Mouse (Mus musculus): ENCODE measurements at regions not wholly inside any gene's neighbourhood (a gene's known extent, or its start where the extent isn't known, plus 50 kb on each side); places are given as distances from the start of the nearest gene placed in this dataset.

- CTCF ChIA-PET = no interaction called here
Observed at GRCm38 (mm10) chr2:103143985-103144384, 70.5 kb downstream of the Apip start.

DNA sequence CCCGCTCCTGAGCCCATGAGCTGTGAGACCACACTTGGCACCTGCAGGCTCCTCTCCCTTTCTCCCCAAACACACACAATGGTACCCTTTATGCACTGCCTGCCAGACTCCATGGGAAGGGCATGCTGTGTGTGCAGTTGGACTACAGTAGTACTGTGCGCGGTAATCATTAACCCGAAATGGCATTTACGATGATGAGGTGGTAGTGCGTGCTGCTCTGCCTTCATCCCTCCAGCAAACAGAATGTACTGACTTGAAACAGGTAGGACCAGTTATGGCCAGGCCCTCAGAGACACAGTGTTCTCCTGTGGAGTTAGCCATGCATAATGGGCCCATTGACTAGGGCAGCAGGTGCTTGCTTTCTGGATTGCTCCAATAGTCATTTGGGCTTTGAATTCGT is 70.9 kb downstream of the Apip start:
- CTCF ChIA-PET = no interaction called here

- CTCF ChIA-PET = no interaction called here
Observed at GRCm38 (mm10) chr2:103145058-103145457, 71.6 kb downstream of the Apip start.

GRCm38 (mm10) chr2:103146132-103146531 is 72.7 kb downstream of the Apip start:
- CTCF ChIA-PET = interaction anchor here (0.7 kb wide), 1 partner anchor 1527 kb away, joined by 5 read pairs; no protein-coding TSS in a partner anchor

DNA sequence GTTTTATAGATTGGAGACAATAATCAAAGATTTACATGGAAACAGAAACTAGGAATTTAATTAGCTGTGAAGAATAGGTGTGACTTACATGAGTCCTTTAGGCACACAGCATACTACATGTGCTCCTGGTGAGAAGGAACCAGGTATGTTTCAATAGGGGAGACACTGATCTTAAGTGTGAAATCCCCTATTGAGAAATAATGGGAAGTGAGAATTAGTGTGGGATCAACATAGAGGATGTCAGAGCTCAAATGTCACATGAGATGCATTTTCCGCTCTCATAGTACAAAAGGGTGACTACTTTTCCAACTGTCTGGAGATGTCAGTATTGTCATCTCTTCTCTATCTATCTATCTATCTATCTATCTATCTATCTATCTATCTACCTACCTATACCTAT is 79.8 kb downstream of the Apip start:
- CTCF ChIA-PET = no interaction called here

- CTCF ChIA-PET = interaction anchor here (0.7 kb wide), 1 partner anchor 1089 kb away, joined by 4 read pairs; no protein-coding TSS in a partner anchor
Observed at GRCm38 (mm10) chr2:103167741-103168140, 94.3 kb downstream of the Apip start.

DNA sequence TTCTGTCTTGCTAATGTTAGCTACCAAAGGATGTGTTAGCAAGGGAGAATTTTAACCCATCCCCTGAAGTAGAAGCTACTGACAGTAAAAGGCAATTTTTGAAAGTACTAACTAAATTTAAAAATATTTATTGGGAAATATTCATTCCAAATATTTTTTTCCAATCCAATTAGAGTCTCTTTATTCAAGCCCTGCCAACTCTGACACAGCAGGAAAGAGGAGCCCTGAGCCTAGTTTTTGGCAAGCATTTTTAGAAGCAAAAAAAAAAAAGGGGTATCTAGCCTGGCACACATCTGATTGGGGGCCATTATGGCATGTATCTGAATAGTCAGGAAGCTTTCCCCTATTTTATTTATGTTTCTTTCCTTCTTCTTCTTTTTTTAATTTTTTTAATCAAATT is 94.8 kb downstream of the Apip start:
- CTCF ChIA-PET = no interaction called here

DNA sequence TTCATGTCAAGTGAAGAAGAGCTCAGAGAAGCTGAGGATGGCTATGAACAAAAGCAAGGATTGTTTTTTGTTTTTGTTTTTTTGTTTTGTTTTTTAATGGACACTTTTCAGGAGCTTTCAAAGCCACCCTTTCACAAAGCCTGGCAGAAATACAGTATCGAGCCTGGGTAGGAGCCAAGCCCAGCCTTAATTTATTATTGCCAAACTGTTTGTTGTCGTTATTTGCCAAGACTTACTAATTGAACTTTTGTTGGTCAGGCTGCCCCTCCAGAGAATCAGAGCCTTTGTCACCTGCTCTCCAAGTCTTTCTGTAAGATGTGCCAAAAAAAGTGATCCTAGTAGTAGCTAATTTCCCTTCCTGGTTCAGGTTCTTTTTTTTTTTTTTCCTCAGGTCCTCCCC is 103.9 kb downstream of the Apip start:
- CTCF ChIA-PET = no interaction called here

DNA sequence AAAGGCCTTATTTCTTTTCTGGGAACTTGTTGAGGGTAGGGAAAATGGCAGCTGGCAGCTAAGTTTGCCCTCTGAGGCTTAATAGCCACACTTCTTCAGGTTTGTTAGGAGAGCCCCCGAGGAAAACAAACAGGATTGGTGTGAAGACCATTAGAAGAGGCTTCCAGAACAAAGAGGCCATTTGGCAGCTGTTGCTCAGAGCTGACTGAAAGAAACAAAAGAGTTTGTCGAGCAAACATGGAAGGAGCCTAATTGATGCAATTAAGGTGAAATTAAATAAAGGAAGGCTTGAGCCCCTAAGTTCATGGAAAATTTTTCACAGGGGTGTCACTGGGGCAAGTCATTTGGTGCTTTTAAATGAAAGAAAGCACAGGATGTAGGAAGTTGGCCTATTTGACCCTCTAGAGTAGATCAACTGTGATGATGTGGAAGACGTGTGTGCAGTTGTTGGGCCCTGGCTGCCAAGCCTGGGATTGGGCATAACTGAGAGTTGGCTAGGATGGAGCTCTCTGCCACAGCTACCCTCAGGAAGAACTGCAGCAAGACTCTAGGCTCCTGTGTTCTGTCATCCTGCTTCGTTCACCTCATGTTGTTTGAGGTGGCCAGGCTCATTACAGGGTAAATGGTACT is 106.9 kb downstream of the Apip start:
- CTCF ChIA-PET = no interaction called here

GRCm38 (mm10) chr2:103186751-103187260 is 113.3 kb downstream of the Apip start:
- CTCF ChIA-PET = no interaction called here

GRCm38 (mm10) chr2:103192591-103192990 is 110.5 kb downstream of the Ehf start:
- CTCF ChIA-PET = no interaction called here

- CTCF ChIA-PET = no interaction called here
Observed at GRCm38 (mm10) chr2:103200313-103200712, 102.8 kb downstream of the Ehf start.

- CTCF ChIA-PET = no interaction called here
Observed at GRCm38 (mm10) chr2:103205046-103205445, 98.0 kb downstream of the Ehf start.

- CTCF ChIA-PET = no interaction called here
Observed at GRCm38 (mm10) chr2:103208370-103208769, 94.7 kb downstream of the Ehf start.

GRCm38 (mm10) chr2:103209056-103209455 is 94.0 kb downstream of the Ehf start:
- CTCF ChIA-PET = no interaction called here

DNA sequence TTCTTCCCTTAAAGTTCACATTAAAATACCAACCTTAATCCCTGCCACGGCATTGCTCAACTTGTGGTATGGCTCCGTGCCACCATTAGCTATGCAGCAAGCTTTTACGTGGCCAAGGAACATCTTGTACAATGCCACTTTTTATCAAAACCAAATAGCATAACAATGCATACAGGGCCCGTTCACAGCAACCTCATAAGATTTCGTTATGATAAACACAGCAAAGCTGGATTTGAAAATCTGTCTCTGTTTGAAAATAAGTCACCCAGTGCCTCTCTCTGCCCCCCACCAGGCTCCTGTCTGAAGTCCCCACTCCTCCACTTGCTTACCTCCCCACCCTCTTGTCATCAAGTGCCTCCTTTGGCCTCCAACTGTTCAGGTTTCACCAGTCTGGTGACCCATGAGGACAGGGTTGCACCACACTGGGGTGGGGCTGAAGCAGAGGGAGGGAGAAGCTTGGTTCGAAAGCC is 93.5 kb downstream of the Ehf start:
- CTCF ChIA-PET = no interaction called here

- CTCF ChIA-PET = no interaction called here
Observed at GRCm38 (mm10) chr2:103211179-103211578, 91.9 kb downstream of the Ehf start.

All from spleen, embryonic (tissue).